Mouse (Mus musculus): Measurements from ENCODE around the gene Znhit3.

DNA sequence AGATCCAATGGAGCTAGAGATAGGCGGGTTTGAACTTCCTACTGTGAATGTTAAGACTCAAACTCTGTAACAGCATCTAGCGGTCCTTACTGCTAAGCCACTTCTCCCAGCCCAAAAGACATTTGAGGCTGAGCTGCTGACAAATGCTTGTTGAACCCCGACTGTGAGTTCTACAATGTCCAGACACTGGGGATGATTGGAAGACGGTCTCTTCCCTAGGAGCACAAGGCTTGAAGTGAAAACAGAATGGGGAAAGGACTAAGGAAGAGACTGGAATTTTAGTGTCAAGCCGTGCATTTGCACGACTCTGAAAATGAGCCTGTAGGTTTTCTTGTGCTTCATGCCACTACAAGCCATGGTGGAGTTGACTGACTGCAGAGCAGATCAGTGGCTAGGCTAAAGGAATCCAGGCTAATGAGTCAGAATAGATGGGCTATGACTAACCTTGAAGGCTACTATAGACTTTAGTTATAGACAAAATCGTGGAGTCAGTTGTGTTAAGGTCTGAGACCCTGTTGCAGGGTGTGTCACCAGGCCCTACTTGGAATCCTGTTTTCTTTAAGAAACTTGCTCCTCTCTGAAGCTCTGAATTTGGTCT lies 636 bp upstream of the Znhit3 start:
- TF ChIP-seq CTCF (IDR thresholded peaks at IDR 0.05) (no peak), EP300 (IDR thresholded peaks at IDR 0.05) (no peak)

All from lung, postnatal 0 days (tissue).